Mouse (Mus musculus): ENCODE measurements around the gene Sgsm3.

The Sgsm3 gene

DNA sequence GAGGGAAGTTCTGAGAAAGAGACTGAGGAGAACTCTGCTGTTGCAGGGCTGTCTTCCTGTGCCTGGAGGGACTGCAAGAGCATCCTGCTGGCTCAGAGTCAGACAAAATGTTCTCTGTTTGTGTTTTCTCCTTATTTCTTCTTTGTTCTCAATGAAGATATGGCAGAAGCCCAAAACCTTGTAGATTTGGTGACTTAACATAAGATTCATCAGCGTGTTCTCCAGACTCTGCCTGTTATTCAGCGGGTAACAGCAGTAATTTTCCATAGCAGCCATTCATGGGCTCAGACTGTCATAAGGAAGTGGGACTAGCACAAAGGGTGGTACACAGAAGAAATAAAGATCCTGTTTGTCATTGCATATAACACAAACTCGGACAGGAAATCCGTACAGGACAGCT lies 2.0 kb downstream of the Sgsm3 start:
- DNase-seq (ENCODE audit: inconsistent age in 2 of 2, low spot score in 1 of 2) = peak in 1 of 2 experiments; percentile 35

DNA sequence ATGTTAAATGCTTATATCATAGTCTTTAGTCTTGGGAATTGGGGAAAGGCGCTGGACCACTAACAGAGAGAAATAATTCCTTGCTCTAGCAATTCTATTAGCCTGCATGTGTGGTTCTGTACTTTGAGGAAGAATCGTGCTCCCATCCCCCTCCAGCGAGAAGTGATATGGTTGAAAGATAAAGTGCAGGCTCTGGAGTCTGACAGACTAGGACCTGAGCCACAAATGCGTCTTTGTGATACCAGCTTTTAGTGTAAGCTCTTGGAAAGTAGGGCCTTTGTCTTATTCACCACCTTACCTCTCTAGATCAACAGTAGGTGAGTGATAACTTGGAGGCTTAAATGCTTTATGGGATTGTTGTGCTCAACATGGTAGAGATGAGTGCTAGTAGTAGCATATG lies 3.6 kb downstream of the Sgsm3 start:
- no peak for DNase-seq (ENCODE audit: inconsistent age in 2 of 2, low spot score in 1 of 2)

GRCm38 (mm10) chr15:80983264-80983663 lies 5.7 kb downstream of the Sgsm3 start:
- DNase-seq (ENCODE audit: inconsistent age in 2 of 2, low spot score in 1 of 2) = no peak

DNA sequence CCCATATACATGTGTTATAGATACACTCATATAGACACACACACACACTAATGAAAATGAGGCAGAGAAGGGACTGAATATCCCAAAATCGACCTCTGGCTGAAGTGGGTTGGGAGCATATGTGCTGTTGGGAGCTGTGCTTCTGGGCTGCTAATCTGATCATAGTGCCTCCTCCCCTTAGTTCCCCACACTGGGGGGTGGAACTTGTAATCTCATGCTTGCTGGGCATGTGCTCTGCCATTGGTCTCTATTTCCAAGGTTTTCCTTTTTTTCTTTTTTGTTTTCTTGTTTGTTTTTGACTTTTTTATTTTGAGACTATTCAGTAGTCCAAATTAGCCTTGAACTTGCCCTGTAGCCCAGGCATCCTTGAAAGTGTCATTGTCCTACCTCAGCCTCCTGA lies 10.8 kb downstream of the Sgsm3 start:
- DNase-seq (ENCODE audit: inconsistent age in 2 of 2, low spot score in 1 of 2) = no peak

- DNase-seq (ENCODE audit: inconsistent age in 2 of 2, low spot score in 1 of 2) = no peak
Observed at GRCm38 (mm10) chr15:80989712-80990111, 12.1 kb downstream of the Sgsm3 start.

DNA sequence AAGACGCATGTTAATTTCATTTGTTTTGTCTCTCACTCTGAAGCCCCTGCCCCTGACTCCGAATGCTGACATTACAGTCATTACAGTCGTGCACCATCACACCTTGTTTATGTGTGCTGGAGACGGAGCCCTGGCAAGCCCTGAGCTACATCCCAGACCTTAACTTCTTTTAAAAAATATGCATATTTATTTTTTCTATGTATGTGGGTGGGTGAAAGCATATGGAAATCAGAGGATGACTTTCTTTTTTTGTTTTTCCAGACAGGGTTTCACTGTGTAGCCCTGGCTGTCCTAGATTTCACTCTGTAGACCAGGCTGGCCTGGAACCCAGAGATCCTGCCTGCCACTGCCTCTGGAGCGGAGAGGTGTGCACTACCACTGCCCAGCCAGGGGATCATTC lies 17.4 kb downstream of the Sgsm3 start:
- no peak for DNase-seq (ENCODE audit: inconsistent age in 2 of 2, low spot score in 1 of 2)

GRCm38 (mm10) chr15:80996090-80996835 lies 18.7 kb downstream of the Sgsm3 start:
- DNase-seq (ENCODE audit: inconsistent age in 2 of 2, low spot score in 1 of 2) = no peak

DNA sequence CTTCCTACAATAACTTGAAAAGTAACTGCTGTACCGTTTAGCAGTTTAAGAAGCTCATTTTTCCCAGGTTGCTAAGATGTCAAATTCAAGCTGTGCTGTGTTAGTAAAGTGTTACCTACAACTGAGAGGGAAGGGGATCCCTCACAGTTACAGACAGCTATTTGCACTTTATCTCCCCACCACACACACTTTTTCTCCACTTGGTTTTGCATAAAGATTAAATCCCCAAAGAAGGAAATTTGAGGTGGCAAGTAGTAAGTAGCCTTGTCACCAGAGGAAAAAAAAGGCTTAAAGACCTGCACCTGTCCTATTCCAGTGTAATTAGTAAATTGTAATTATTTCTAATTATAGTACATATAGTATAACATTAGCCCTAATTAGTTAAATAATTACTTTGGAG lies 19.5 kb downstream of the Sgsm3 start:
- no peak for DNase-seq (ENCODE audit: inconsistent age in 2 of 2, low spot score in 1 of 2)

DNA sequence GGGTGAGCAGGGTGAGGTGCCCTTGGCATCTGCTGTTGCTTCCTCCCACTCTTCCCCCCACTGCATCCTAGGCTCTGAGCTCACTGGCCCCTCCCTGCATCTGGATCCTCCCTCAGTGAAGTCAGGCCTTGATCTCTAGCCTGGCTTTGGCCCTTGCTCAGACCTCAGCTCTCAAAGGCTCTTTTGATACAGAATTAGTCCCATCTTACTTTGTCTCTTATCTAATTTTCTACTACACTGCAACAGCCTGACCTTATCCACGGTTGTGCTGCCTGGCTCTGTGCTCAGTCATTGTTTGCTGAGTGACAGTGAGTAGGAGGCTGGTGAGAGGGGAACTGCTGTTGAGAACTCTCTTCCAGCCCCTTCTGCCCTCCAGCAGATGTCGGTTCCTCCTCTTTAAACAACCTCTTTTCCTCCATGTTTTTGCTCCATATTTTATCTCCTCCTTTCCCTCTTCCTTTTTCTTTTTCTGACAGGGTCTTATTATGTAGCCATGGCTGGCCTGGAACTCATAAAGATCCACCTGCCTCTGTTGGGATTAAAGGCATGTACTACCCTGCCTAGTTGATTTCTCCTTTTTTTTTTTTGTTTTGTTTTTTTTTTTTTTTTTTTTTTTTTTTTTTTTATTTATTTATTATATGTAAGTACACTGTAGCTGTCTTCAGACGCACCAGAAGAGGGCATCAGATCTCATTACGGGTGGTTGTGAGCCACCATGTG lies 23.0 kb downstream of the Sgsm3 start:
- DNase-seq (ENCODE audit: inconsistent age in 2 of 2, low spot score in 1 of 2) = no peak

DNA sequence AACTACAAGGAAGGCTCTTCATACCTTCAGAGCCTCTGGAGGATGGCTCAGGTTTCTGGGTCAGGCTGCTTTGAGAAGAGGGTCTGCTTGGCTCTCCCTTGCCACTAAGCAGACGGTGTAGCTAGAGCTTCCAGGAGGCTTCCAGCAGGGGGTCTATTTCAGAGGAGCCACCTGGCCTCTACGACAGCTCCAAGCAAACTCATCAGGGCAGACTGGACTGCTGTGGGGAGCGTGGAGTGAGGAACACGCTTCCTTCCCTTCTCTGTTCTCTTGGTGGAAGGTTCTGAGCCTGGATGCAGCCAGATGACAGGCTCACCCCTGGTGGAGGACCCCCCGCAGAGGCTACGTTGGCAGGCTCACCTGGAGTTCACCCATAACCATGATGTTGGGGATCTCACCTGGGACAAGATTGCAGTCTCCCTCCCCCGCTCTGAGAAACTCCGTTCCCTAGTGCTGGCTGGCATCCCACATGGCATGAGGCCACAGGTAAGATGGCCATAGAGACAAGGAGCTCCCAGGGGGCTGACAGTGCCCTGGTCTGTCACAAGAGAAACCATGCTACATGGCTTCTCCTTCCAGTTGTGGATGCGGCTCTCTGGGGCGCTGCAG lies 28.7 kb downstream of the Sgsm3 start:
- DNase-seq (ENCODE audit: inconsistent age in 2 of 2, low spot score in 1 of 2) = no peak

DNA sequence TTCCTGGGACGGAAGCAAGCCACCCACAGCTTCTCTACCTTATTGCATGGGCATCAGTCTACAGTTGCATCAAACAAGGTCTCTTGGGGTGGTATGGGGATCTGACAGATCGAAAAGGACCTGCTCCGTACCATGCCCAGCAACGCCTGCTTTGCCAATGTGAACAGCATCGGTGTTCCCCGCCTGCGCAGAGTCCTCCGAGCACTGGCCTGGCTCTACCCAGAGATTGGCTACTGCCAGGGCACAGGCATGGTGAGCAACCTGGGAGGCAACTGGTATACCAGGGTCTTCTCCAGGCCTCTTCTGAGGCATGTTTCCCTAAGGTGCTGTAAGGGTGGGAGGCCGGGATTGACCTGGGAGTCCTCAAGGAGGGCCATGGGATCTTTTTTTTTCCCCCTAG lies 29.8 kb downstream of the Sgsm3 start:
- DNase-seq (ENCODE audit: inconsistent age in 2 of 2, low spot score in 1 of 2) = no peak

DNA sequence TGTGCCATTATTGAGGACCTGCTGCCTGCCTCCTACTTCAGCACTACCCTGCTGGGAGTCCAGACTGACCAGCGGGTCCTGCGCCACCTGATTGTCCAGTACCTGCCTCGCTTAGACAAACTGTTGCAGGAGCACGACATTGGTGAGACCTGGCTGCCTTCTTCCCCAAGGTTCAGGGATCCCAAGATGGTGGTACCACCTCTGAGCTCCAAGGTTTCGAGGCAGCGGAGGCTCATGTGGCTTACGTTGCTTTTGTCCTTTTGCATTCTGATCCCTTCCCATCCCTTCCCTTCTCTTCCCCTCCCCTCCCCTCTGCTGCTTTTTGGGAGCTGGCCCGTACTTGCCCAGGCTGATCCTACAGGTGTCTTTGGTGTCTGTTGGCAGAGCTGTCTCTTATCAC lies 30.3 kb downstream of the Sgsm3 start:
- no peak for DNase-seq (ENCODE audit: inconsistent age in 2 of 2, low spot score in 1 of 2)

GRCm38 (mm10) chr15:81008689-81009123 lies 31.1 kb downstream of the Sgsm3 start:
- no peak for DNase-seq (ENCODE audit: inconsistent age in 2 of 2, low spot score in 1 of 2)

- DNase-seq (ENCODE audit: inconsistent age in 2 of 2, low spot score in 1 of 2) = no peak
Observed at GRCm38 (mm10) chr15:81010114-81010513, 32.5 kb downstream of the Sgsm3 start.

DNA sequence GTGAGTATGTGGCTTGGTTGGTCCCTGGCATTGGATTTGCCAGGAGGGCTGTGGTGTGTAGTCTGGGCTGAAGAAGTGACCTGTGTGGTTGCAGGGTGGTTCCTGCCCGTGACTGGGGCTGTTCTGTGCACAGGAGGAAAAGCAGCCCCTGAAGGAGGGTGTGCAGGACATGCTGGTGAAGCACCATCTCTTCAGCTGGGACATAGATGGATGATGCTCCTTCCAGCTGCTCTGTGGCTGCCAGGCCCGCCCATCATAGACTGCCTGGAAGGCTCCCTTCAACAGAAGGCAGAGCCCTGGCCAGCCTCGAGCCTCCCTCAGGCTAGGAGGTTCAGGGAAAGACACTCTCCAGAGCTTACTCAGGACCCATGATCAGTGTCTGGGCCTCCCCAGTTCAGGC lies 34.0 kb downstream of the Sgsm3 start:
- no peak for DNase-seq (ENCODE audit: inconsistent age in 2 of 2, low spot score in 1 of 2)

DNA sequence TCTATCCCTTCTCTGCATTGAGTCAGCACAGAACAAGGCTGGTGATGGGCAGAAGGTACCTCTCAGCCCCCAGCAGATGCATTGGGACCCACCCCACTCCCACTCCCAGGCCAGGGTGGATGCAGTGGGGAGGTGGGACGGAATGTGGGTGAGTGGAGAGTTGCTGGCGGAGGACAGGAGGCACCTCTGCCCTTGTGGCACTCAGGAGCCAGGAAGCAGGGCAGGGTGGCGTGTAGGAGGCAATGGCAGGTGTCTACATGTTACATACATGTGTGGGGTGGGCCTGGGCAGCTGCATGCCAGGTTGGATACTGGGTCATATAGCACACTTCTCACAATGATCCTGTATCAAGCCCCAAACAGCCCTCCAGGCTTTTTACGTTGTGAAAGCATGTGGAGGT lies 34.8 kb downstream of the Sgsm3 start:
- no peak for DNase-seq (ENCODE audit: inconsistent age in 2 of 2, low spot score in 1 of 2)

- no peak for DNase-seq (ENCODE audit: inconsistent age in 2 of 2, low spot score in 1 of 2)
Observed at GRCm38 (mm10) chr15:81013186-81013585, 35.6 kb downstream of the Sgsm3 start.

DNA sequence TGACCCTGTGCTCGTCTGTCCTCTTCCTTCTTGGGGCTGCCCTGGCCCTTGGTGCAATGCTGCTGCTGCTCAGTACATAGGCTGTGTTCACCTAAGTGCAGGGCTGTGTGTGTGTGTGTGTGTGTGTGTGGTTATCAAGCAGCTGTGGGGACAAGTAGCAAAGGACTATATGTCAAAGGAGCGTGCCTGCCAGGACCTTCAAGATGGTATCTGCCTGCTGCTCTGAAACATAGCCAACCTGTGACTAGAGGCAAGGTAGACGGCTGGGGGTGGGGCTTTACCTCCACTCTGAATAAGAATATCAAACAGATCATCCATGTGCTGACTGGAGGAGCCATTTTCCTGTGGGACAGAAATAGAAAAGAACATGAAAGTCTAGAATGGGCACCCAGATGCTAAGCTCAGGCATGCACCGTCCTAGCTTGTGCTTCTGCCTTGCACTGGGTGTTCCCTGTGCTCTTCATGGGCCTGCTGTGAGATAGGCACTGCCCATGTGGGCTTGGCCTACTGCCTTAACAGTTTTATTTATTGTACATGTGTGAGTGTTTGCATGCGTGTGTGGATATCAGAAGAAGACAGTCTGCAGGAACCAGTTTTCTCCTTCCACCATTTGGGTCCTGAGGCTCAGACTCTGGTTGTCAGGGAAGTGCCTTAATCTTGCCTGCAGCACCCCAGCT lies 37.6 kb downstream of the Sgsm3 start:
- no peak for DNase-seq (ENCODE audit: inconsistent age in 2 of 2, low spot score in 1 of 2)

GRCm38 (mm10) chr15:81016488-81016887 lies 38.9 kb downstream of the Sgsm3 start:
- no peak for DNase-seq (ENCODE audit: inconsistent age in 2 of 2, low spot score in 1 of 2)

DNA sequence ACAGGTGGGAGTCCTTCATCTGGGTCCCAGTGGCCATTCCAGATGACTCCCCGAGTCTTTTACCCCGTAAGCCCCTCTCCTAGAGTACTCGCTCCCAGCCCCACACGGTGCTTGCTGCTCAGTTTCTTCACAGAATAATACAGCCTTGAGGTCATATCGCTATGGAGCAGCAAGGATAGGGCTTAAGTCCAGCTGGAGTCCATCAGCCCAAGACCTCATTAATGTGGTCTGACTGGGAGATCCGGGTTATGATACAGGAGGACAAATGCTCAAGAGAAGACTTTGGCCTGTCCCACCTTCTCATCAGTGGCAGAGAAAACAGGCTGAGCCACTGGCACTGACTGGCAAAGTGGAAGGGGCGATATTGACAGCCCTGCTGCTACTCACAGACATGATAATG lies 39.7 kb downstream of the Sgsm3 start:
- DNase-seq (ENCODE audit: inconsistent age in 2 of 2, low spot score in 1 of 2) = no peak

DNA sequence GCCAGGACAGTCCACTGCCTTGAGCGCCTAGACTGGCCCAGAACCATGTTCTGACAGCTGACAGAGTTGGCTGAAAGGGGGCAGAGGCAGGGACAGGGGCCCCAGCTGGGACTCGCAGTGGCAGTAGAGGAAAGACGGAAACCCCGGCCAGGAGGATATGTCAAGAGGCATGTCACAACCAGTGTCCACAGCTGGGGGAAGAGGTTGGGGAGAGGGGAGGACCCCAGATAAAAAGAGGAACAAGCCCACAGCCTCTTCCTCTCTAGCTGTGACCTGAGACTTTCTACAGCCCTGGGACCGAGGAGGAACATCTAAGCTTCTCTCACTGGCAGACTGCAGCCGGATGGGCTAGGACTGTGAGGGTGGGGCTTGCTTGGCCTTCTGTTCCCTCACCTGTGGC lies 43.8 kb downstream of the Sgsm3 start:
- no peak for DNase-seq (ENCODE audit: inconsistent age in 2 of 2, low spot score in 1 of 2)

- no peak for DNase-seq (ENCODE audit: inconsistent age in 2 of 2, low spot score in 1 of 2)
Observed at GRCm38 (mm10) chr15:81022437-81022836, 44.9 kb downstream of the Sgsm3 start.
